Mouse (Mus musculus) hindbrain, embryonic 10.5 days (tissue): ENCODE results near the gene Cacng7. TPM values are rescaled to one million over a fixed set of nuclear protein-coding genes. Genes with fewer than 3 reads are reported as not detected.

Source experiments
- DNase-seq: peaks from one replicate; pipeline ENCODE4 v3.0.0-alpha.2; 2017; ENCODE audit warnings: low spot score
- H3K27ac ChIP-seq: fragments of 300-500 bp; sonication (generic); 2 replicates; pipeline ENCODE4 v1.5.1; 2016; ENCODE audit warnings: mild to moderate bottlenecking, moderate library complexity
- H3K27me3 ChIP-seq: fragments of 300-500 bp; sonication (generic); 2 replicates; pipeline ENCODE4 v1.6.1; 2016; ENCODE audit warnings: mild to moderate bottlenecking; ENCODE audit not compliant: poor library complexity, insufficient read depth, severe bottlenecking
- H3K36me3 ChIP-seq: fragments of 300-500 bp; sonication (generic); 2 replicates; pipeline ENCODE4 v1.6.1; 2016; ENCODE audit warnings: mild to moderate bottlenecking, moderate library complexity
- H3K4me1 ChIP-seq: fragments of 300-500 bp; sonication (generic); replicated peaks from 2 replicates; pipeline ENCODE4 v1.6.1; 2016; ENCODE audit warnings: mild to moderate bottlenecking
- H3K4me3 ChIP-seq: fragments of 300-500 bp; sonication (generic); 2 replicates; pipeline ENCODE4 v1.5.1; 2016; ENCODE audit warnings: mild to moderate bottlenecking, moderate library complexity
- H3K9me3 ChIP-seq: fragments of 300-500 bp; sonication (generic); 2 replicates; pipeline ENCODE4 v1.6.1; 2016; ENCODE audit warnings: mild to moderate bottlenecking, moderate library complexity
- WGBS: fragments of 180-500 bp; shearing (Covaris S2); methylation state at CpG from one replicate; pipeline ENCODE4 v1.1.7; 2016; 5-methylcytosine and 5-hydroxymethylcytosine counted together
- polyA plus RNA-seq: library from polyadenylated mRNA; unstranded; fragments of >200 nt; fragmentation: Nextera tagmentation; extraction: Ambion mirVana; gene quantifications from 2 replicates; pipeline ENCODE4 v1.2.1, GENCODE M21; 2016

The Cacng7 gene
- polyA plus RNA-seq, 1 experiment from 2014 or later, result 2.2 TPM

- Histone ChIP-seq H3K9me3 (peaks cover 12% of the 10 kb centered on the region), H3K36me3 (no peaks in the 10 kb centered on the region), H3K4me3 (peak overlapping the region; percentile 67), H3K27ac (peak overlapping the region; percentile 78), H3K4me1 (peaks cover 26% of the 10 kb centered on the region), H3K27me3 (peaks cover 90% of the 10 kb centered on the region)
- WGBS, result under 1% methylated on average over 47 of the region's 47 CpGs
- DNase-seq, result peak; percentile 65
These were observed 82.1 kb downstream of the Cacng7 start for GRCm38 (mm10) chr7:3414888-3415287.

GRCm38 (mm10) chr7:3415378-3415777 lies 82.6 kb downstream of the Cacng7 start:
- Histone ChIP-seq H3K27me3 (peaks cover 92% of the 10 kb centered on the region), H3K4me1 (peaks cover 26% of the 10 kb centered on the region), H3K36me3 (no peaks in the 10 kb centered on the region), H3K4me3 (peak overlapping the region; percentile 67), H3K9me3 (peaks cover 12% of the 10 kb centered on the region), H3K27ac (peak overlapping the region; percentile 78)
- peak; percentile 25 for DNase-seq
- under 1% methylated on average over 60 of the region's 60 CpGs for WGBS

Other genes with a start within 250 kb of the Cacng7 start
- gene AU018091, start 163.8 kb upstream of the Cacng7 start, polyA plus RNA-seq, result 0.30 and 0.35 TPM in 2 replicates
- not detected in 2 replicates for gene Nlrp12, start 83.2 kb upstream of the Cacng7 start, polyA plus RNA-seq
- 33.1 and 37.7 TPM in 2 replicates for gene Myadm, start 43.9 kb upstream of the Cacng7 start, polyA plus RNA-seq
- gene Prkcg, start 43.8 kb upstream of the Cacng7 start, polyA plus RNA-seq, result 0.30 and 0.47 TPM in 2 replicates
- 5.5 and 7.8 TPM in 2 replicates for gene Cacng8, start 57.7 kb downstream of the Cacng7 start, polyA plus RNA-seq
- 0.12 TPM in 1 of 2 replicates, not detected in the other for gene Cacng6, start 91.2 kb downstream of the Cacng7 start, polyA plus RNA-seq
- not detected in 2 replicates for gene Tarm1, start 169.7 kb downstream of the Cacng7 start, polyA plus RNA-seq